In the genomic region with DNA sequence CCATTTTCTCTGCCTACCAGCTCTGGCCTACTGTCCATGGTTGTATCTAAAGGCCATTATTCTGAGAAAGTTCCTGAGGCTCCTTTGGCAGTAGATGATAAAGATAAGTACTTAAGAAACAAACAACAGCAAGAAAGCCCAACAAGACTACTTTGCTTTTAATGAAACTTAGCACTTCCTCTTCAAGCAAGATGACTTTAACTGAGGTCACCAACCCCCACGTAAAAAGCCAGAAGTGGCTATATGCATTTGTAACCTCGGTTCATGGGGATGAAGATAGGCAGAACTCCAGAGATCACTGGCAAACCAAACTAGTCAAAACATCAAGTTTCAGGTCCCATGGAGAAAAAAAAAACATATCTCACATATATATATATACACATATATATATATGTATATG, we compare ENCODE assay signal across 21 mouse cellular contexts.
DNase-seq lines count a peak whose midpoint lies in the region; ATAC-seq and TF ChIP-seq lines count a peak whose summit lies in the region.
"Had no signal": no experiment of that assay in that cellular context is flagged by ENCODE, and none has a peak within 500 bp of the region (broad histone marks: within the 10 kb centered on the region; RNA-seq: fewer than 3 reads in every experiment).

No protein-coding gene starts in this region.

- no peak for TF ChIP-seq CTCF in liver, adult 2 months (IDR thresholded peaks at IDR 0.05; ENCODE audit: low read depth, low read length)
- TF ChIP-seq CTCF in CH12.LX (conservative IDR thresholded peaks at IDR 0.05 in 1 of 2, IDR thresholded peaks at IDR 0.05 in 1 of 2; ENCODE audit: low read depth in 2 of 2, low read length in 2 of 2): no peak
- no peak for TF ChIP-seq CTCF in forebrain, postnatal 0 days (IDR thresholded peaks at IDR 0.05; ENCODE audit: low read depth)

- no peak for TF ChIP-seq POLR2A in liver, adult 2 months (IDR thresholded peaks at IDR 0.05; ENCODE audit: extremely low read depth, insufficient read depth, low read length)
- no peak for TF ChIP-seq POLR2A in CH12.LX (IDR thresholded peaks at IDR 0.05; ENCODE audit: low read depth, low read length)

- H3K9ac ChIP-seq in liver, adult 2 months (ENCODE audit: low read depth, low read length): no peak overlapping the region
- H3K9ac ChIP-seq in liver, embryonic 11.5 days (ENCODE audit: low read depth, low read length): no peak overlapping the region
- no peak overlapping the region for H3K9ac ChIP-seq in CH12.LX (ENCODE audit: insufficient read depth, low read depth)
- no peak overlapping the region for H3K9ac ChIP-seq in forebrain, postnatal 0 days
- H3K9ac ChIP-seq in forebrain, embryonic 15.5 days (replicated peaks): no peak overlapping the region
- H3K9ac ChIP-seq: embryonic facial prominence, embryonic 12.5 days; forebrain, embryonic 13.5 days had no signal

- TF ChIP-seq RAD21 in CH12.LX (IDR thresholded peaks at IDR 0.05; ENCODE audit: low read depth, low read length): no peak

- peak; percentile 8 for DNase-seq in liver, adult 2 months (ENCODE audit: extremely low read depth, low read depth, low spot score)
- no peak for DNase-seq in liver, embryonic 11.5 days (ENCODE audit: low spot score)
- DNase-seq in CH12.LX (ENCODE audit: extremely low read depth): peak; percentile 6
- no peak for DNase-seq in lung, postnatal 36 days
- DNase-seq in forebrain, postnatal 0 days: no peak
- DNase-seq: adrenal gland, adult 2 months; adrenal gland, postnatal 10 days; adrenal gland, postnatal 25 days; B cell, adult 2 months; cerebellum, adult 11-12 months; cerebellum, adult 2 months; cerebellum, adult 9-10 months; cerebellum, postnatal 10 days; cerebellum, postnatal 25 days had no signal

- no peaks in the 10 kb centered on the region for H3K9me3 ChIP-seq in liver, embryonic 11.5 days (ENCODE audit: control insufficient read depth, low read length)
- H3K9me3 ChIP-seq in CH12.LX (replicated peaks; ENCODE audit: low read length): no peaks in the 10 kb centered on the region
- no peaks in the 10 kb centered on the region for H3K9me3 ChIP-seq in forebrain, postnatal 0 days (ENCODE audit: low read length)
- H3K9me3 ChIP-seq in forebrain, embryonic 15.5 days: no peaks in the 10 kb centered on the region
- H3K9me3 ChIP-seq: embryonic facial prominence, embryonic 10.5 days; embryonic facial prominence, embryonic 12.5 days; forebrain, embryonic 13.5 days had no signal

- H3K79me2 ChIP-seq in liver, adult 2 months (ENCODE audit: control insufficient read depth, insufficient read depth, low read length): no peaks in the 10 kb centered on the region
- H3K79me2 ChIP-seq in CH12.LX (replicated peaks; ENCODE audit: control insufficient read depth, extremely low read depth, insufficient read depth, poor library complexity, severe bottlenecking) (no peaks in the 10 kb centered on the region), macrophage (ENCODE audit: inconsistent target) (no peaks in the 10 kb centered on the region)

- no peaks in the 10 kb centered on the region for H3K36me3 ChIP-seq in liver, adult 2 months (ENCODE audit: control insufficient read depth, insufficient read depth, low read length)
- no peaks in the 10 kb centered on the region for H3K36me3 ChIP-seq in liver, embryonic 11.5 days (ENCODE audit: control insufficient read depth, insufficient read depth, low read length)
- H3K36me3 ChIP-seq in CH12.LX (replicated peaks in 1 of 2; ENCODE audit: control insufficient read depth in 1 of 2, insufficient read depth in 1 of 2, low read length in 1 of 2): no peaks in the 10 kb centered on the region
- H3K36me3 ChIP-seq in macrophage (ENCODE audit: inconsistent target): no peaks in the 10 kb centered on the region
- H3K36me3 ChIP-seq in forebrain, postnatal 0 days (ENCODE audit: insufficient read depth): no peaks in the 10 kb centered on the region
- H3K36me3 ChIP-seq in forebrain, embryonic 15.5 days: no peaks in the 10 kb centered on the region
- H3K36me3 ChIP-seq: embryonic facial prominence, embryonic 10.5 days; embryonic facial prominence, embryonic 12.5 days had no signal

- H3K4me3 ChIP-seq in liver, adult 2 months (ENCODE audit: insufficient read depth, low read depth, low read length): no peak overlapping the region
- no peak overlapping the region for H3K4me3 ChIP-seq in liver, embryonic 11.5 days (ENCODE audit: low read depth, low read length)
- H3K4me3 ChIP-seq in CH12.LX (replicated peaks in 1 of 3; ENCODE audit: low read depth in 2 of 3, low read length in 2 of 3, poor library complexity in 1 of 3) (no peak overlapping the region), macrophage (ENCODE audit: inconsistent target) (no peak overlapping the region)
- no peak overlapping the region for H3K4me3 ChIP-seq in forebrain, postnatal 0 days (ENCODE audit: low read depth, low read length)
- no peak overlapping the region for H3K4me3 ChIP-seq in forebrain, embryonic 15.5 days
- H3K4me3 ChIP-seq: embryonic facial prominence, embryonic 10.5 days; embryonic facial prominence, embryonic 12.5 days; forebrain, embryonic 13.5 days had no signal

- no peaks in the 10 kb centered on the region for H3K4me1 ChIP-seq in liver, adult 2 months (ENCODE audit: control insufficient read depth, insufficient read depth, low read length)
- no peaks in the 10 kb centered on the region for H3K4me1 ChIP-seq in liver, embryonic 11.5 days (replicated peaks; ENCODE audit: control insufficient read depth, insufficient read depth, low read length)
- H3K4me1 ChIP-seq in CH12.LX (ENCODE audit: control insufficient read depth in 1 of 2, insufficient read depth in 2 of 2): peaks cover 8 to 18% of the 10 kb centered on the region in 2 experiments; a peak in 3 of 4 replicates
- no peaks in the 10 kb centered on the region for H3K4me1 ChIP-seq in forebrain, postnatal 0 days (ENCODE audit: insufficient read depth)
- H3K4me1 ChIP-seq in forebrain, embryonic 15.5 days: no peaks in the 10 kb centered on the region
- H3K4me1 ChIP-seq: embryonic facial prominence, embryonic 10.5 days; embryonic facial prominence, embryonic 12.5 days; forebrain, embryonic 13.5 days had no signal

- ATAC-seq in liver, embryonic 11.5 days (replicated peaks; ENCODE audit: low FRiP score): no peak
- peak; percentile 44; the same call in 1 of the 2 replicates for ATAC-seq in megakaryocyte progenitor cell, adult 5-6 weeks (replicated peaks; ENCODE audit: poor library complexity)
- ATAC-seq in forebrain, postnatal 0 days: no peak
- no peak for ATAC-seq in forebrain, embryonic 15.5 days (replicated peaks)
- ATAC-seq: CD4-positive, CD25-positive, alpha-beta regulatory T cell, adult 4 months; forebrain, embryonic 13.5 days had no signal

- in situ Hi-C loops in CH12.LX (cut with MboI; ENCODE audit: low pct_ligation_motif_present, low pct_unique_long_range_greater_than_20kb, low sequenced_read_pairs): loop anchor here (25.0 kb wide), 3 partner anchors 252 to 477 kb away; partner anchors contain the start of gene Fam81b

- no peaks in the 10 kb centered on the region for H3K27me3 ChIP-seq in liver, adult 2 months (ENCODE audit: control insufficient read depth, insufficient read depth, low read length)
- H3K27me3 ChIP-seq in liver, embryonic 11.5 days (replicated peaks; ENCODE audit: control insufficient read depth, insufficient read depth, low read length): no peaks in the 10 kb centered on the region
- H3K27me3 ChIP-seq in CH12.LX (replicated peaks): no peaks in the 10 kb centered on the region
- no peaks in the 10 kb centered on the region for H3K27me3 ChIP-seq in forebrain, postnatal 0 days (ENCODE audit: insufficient read depth, low read length)
- no peaks in the 10 kb centered on the region for H3K27me3 ChIP-seq in forebrain, embryonic 15.5 days
- H3K27me3 ChIP-seq: embryonic facial prominence, embryonic 12.5 days; forebrain, embryonic 13.5 days had no signal

- TF ChIP-seq EP300 in CH12.LX (IDR thresholded peaks at IDR 0.05; ENCODE audit: low read length): no peak

- dilution Hi-C loops in CH12.LX (cut with MboI; ENCODE audit: extremely low pct_ligation_motif_present, extremely low pct_unique_long_range_greater_than_20kb, low sequenced_read_pairs): no loop called here

- WGBS in liver, adult 2 months: 71% methylated on average over 2 of the region's 2 CpGs
- 71% methylated on average over 2 of the region's 2 CpGs for WGBS in liver, embryonic 11.5 days
- 14% methylated on average over 2 of the region's 2 CpGs for WGBS in macrophage (ENCODE audit: missing documents)
- WGBS in forebrain, postnatal 0 days: 95% methylated on average over 2 of the region's 2 CpGs
- WGBS in forebrain, embryonic 15.5 days: 94% methylated on average over 2 of the region's 2 CpGs

- no peak overlapping the region for H3K4me2 ChIP-seq in liver, embryonic 11.5 days
- no peak overlapping the region for H3K4me2 ChIP-seq in CH12.LX (ENCODE audit: insufficient read depth, low read depth, poor library complexity, severe bottlenecking)
- H3K4me2 ChIP-seq in forebrain, postnatal 0 days (ENCODE audit: low read depth): no peak overlapping the region
- no peak overlapping the region for H3K4me2 ChIP-seq in forebrain, embryonic 15.5 days (replicated peaks)
- H3K4me2 ChIP-seq: embryonic facial prominence, embryonic 12.5 days; forebrain, embryonic 13.5 days had no signal

- H3K27ac ChIP-seq in liver, adult 2 months (replicated peaks; ENCODE audit: insufficient read depth, low read depth, low read length): no peak overlapping the region
- no peak overlapping the region for H3K27ac ChIP-seq in liver, embryonic 11.5 days (ENCODE audit: low read depth, low read length)
- no peak overlapping the region for H3K27ac ChIP-seq in CH12.LX (ENCODE audit: insufficient read depth, low read depth)
- H3K27ac ChIP-seq in macrophage: peak overlapping the region; percentile 59
- no peak overlapping the region for H3K27ac ChIP-seq in forebrain, postnatal 0 days (ENCODE audit: low read depth, low read length)
- H3K27ac ChIP-seq in forebrain, embryonic 15.5 days (replicated peaks): no peak overlapping the region
- H3K27ac ChIP-seq: embryonic facial prominence, embryonic 10.5 days; embryonic facial prominence, embryonic 12.5 days; forebrain, embryonic 13.5 days had no signal

TF ChIP-seq in CH12.LX, 34 proteins besides CTCF, POLR2A, EP300 and RAD21 (continues in another document):
- TF ChIP-seq E2F4 (IDR thresholded peaks at IDR 0.05; ENCODE audit: insufficient replicate concordance, low read depth, low read length) (no peak), ZC3H11A (IDR thresholded peaks at IDR 0.05; ENCODE audit: low read depth, low read length) (no peak), MAZ (IDR thresholded peaks at IDR 0.05; ENCODE audit: low read depth, low read length) (no peak), ZKSCAN1 (IDR thresholded peaks at IDR 0.05; ENCODE audit: borderline replicate concordance, low read depth, low read length) (no peak), MAFK (IDR thresholded peaks at IDR 0.05; ENCODE audit: insufficient replicate concordance, low read length) (no peak), KAT2A (IDR thresholded peaks at IDR 0.05; ENCODE audit: insufficient replicate concordance, low read length) (no peak), IRF4 (IDR thresholded peaks at IDR 0.05; ENCODE audit: low read depth, low read length) (no peak), ELF1 (IDR thresholded peaks at IDR 0.05; ENCODE audit: low read depth, low read length) (no peak), SMC3 (IDR thresholded peaks at IDR 0.05; ENCODE audit: low read depth, low read length) (no peak), SIN3A (IDR thresholded peaks at IDR 0.05; ENCODE audit: low read length) (no peak), TCF12 (IDR thresholded peaks at IDR 0.05; ENCODE audit: low read depth, low read length) (no peak)

Comparison
In these comparisons a context has a peak if more than half of its experiments do, and no peak if none do; other contexts are left out.
1. DNase-seq: peak in liver, adult 2 months (single experiment) and CH12.LX (single experiment); none in liver, embryonic 11.5 days (single experiment), lung, postnatal 36 days (single experiment) and forebrain, postnatal 0 days (single experiment).